ENCODE assay signal across 13 mouse cellular contexts in the genomic region with DNA sequence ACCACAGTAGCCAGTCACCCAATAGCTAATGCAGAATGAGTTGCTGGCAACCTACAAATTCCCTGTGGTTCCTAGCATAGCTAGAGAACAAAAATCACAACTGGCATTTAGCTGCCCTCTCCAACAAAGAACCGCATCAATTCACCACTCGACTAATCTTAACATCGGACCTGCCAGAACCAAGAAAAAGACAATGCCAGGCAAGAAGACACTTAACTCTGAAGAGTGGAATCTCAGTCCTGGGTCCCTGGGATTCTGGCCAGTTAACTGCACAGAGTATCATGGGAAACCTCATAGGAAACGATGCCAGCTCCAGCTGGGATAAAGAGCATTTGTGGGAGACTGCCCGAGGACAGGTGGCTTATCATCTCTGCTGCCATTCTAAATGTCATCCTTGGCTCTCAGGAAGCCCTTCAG.
DNase-seq lines count a peak whose midpoint lies in the region; ATAC-seq lines count a peak whose summit lies in the region.
"Had no signal": no experiment of that assay in that cellular context is flagged by ENCODE, and none has a peak within 500 bp of the region (broad histone marks: within the 10 kb centered on the region; RNA-seq: fewer than 3 reads in every experiment).

No protein-coding gene starts in this region.

- no peak overlapping the region for H3K4me3 ChIP-seq in forebrain, embryonic 14.5 days (ENCODE audit: low read depth, low read length)
- no peak overlapping the region for H3K4me3 ChIP-seq in forebrain, embryonic 10.5 days
- H3K4me3 ChIP-seq: hindbrain, embryonic 12.5 days; kidney, embryonic 15.5 days had no signal

- peaks cover 29% of the 10 kb centered on the region for H3K4me1 ChIP-seq in forebrain, embryonic 14.5 days (ENCODE audit: control insufficient read depth, insufficient read depth, low read length)
- peaks cover 31% of the 10 kb centered on the region for H3K4me1 ChIP-seq in forebrain, embryonic 10.5 days

- intact Hi-C loops in heart, postnatal 10 days (cut with DNase I): no loop called here

- no peaks in the 10 kb centered on the region for H3K27me3 ChIP-seq in forebrain, embryonic 14.5 days (replicated peaks; ENCODE audit: control insufficient read depth, insufficient read depth, low read length)
- no peaks in the 10 kb centered on the region for H3K27me3 ChIP-seq in forebrain, embryonic 10.5 days (ENCODE audit: poor library complexity, severe bottlenecking)
- H3K27me3 ChIP-seq: hindbrain, embryonic 12.5 days; kidney, embryonic 15.5 days had no signal

- peak overlapping the region; percentile 30; the same call in 1 of the 2 replicates for H3K27ac ChIP-seq in forebrain, embryonic 14.5 days (ENCODE audit: low read depth, low read length)
- no peak overlapping the region for H3K27ac ChIP-seq in forebrain, embryonic 10.5 days
- H3K27ac ChIP-seq: hindbrain, embryonic 12.5 days; kidney, embryonic 15.5 days had no signal

- DNase-seq in forebrain, embryonic 14.5 days (ENCODE audit: low spot score): peak; percentile 62
- no peak for DNase-seq in forebrain, embryonic 10.5 days (ENCODE audit: extremely low spot score, low spot score)
- peak; percentile 36 to 39 for DNase-seq in right cerebral cortex, postnatal 10 days (ENCODE audit: low spot score in 2 of 2)
- DNase-seq in right cerebral cortex, adult 2 months (ENCODE audit: low spot score in 2 of 2): no peak
- peak; percentile 84 to 89 for DNase-seq in cerebellum, postnatal 25 days
- DNase-seq in heart, postnatal 10 days: peak; percentile 66 to 70
- no peak for DNase-seq in B cell, adult 2 months
- no peak for DNase-seq in thymus, postnatal 4 days
- DNase-seq: liver; lung, postnatal 10 days; midbrain, embryonic 14.5 days had no signal

- H3K9ac ChIP-seq in forebrain, embryonic 14.5 days (ENCODE audit: low read length): no peak overlapping the region
- H3K9ac ChIP-seq: hindbrain, embryonic 12.5 days; kidney, embryonic 15.5 days had no signal

- WGBS in forebrain, embryonic 14.5 days: 31% methylated on average over 5 of the region's 5 CpGs
- 81% methylated on average over 5 of the region's 5 CpGs for WGBS in forebrain, embryonic 10.5 days

- no peak overlapping the region; the same call in 1 of the 2 replicates for H3K4me2 ChIP-seq in forebrain, embryonic 14.5 days (ENCODE audit: low read length)
- H3K4me2 ChIP-seq: hindbrain, embryonic 12.5 days; kidney, embryonic 15.5 days had no signal

- H3K36me3 ChIP-seq in forebrain, embryonic 14.5 days (ENCODE audit: control insufficient read depth, insufficient read depth, low read length): no peaks in the 10 kb centered on the region
- H3K36me3 ChIP-seq in forebrain, embryonic 10.5 days (replicated peaks): peaks cover 8% of the 10 kb centered on the region; the same call in 1 of the 2 replicates
- H3K36me3 ChIP-seq: hindbrain, embryonic 12.5 days; kidney, embryonic 15.5 days had no signal

- no peaks in the 10 kb centered on the region for H3K9me3 ChIP-seq in forebrain, embryonic 14.5 days (replicated peaks; ENCODE audit: control insufficient read depth, low read length)
- no peaks in the 10 kb centered on the region for H3K9me3 ChIP-seq in forebrain, embryonic 10.5 days
- H3K9me3 ChIP-seq: hindbrain, embryonic 12.5 days; kidney, embryonic 15.5 days had no signal

- no peak for ATAC-seq in forebrain, embryonic 14.5 days

Comparison
In these comparisons a context has a peak if more than half of its experiments do, and no peak if none do; other contexts are left out.
1. DNase-seq: peak in forebrain, embryonic 14.5 days (single experiment), right cerebral cortex, postnatal 10 days (2 of 2), cerebellum, postnatal 25 days (2 of 2) and heart, postnatal 10 days (2 of 2); none in forebrain, embryonic 10.5 days (single experiment), right cerebral cortex, adult 2 months (0 of 2), B cell, adult 2 months (0 of 2) and thymus, postnatal 4 days (single experiment).